Mouse (Mus musculus): ENCODE data around the gene Aqr. TPM values are rescaled to one million over a fixed set of nuclear protein-coding genes. Genes with fewer than 3 reads are reported as not detected.

Gene Aqr
- total RNA-seq, 2 experiments from 2014 or later = 30.8 to 34.6 TPM

DNA sequence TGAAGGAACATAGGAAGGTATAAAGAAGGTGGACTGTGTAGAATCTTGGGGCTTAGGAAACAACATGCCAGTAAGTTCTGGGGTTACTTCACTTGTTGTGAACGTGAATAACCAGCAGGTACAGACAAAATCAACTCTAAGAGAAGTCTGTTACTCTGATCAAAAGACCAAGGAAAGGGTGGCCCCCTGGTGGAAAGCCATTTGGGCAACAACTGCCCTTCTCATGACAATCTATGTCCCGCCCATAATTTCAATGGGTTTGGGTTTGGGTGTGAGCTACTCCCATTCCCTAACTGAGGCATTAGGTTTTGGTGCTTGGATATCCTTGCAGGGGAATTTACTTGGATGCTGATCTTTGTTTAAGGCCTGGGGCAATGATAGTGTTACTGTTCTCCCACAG is 122.8 kb downstream of the Aqr start:
- no peak for DNase-seq

GRCm38 (mm10) chr2:114060071-114060591 is 126.7 kb downstream of the Aqr start:
- no peak for DNase-seq

- no peak for DNase-seq
Measured at GRCm38 (mm10) chr2:114059608-114060007, 127.2 kb downstream of the Aqr start.

DNA sequence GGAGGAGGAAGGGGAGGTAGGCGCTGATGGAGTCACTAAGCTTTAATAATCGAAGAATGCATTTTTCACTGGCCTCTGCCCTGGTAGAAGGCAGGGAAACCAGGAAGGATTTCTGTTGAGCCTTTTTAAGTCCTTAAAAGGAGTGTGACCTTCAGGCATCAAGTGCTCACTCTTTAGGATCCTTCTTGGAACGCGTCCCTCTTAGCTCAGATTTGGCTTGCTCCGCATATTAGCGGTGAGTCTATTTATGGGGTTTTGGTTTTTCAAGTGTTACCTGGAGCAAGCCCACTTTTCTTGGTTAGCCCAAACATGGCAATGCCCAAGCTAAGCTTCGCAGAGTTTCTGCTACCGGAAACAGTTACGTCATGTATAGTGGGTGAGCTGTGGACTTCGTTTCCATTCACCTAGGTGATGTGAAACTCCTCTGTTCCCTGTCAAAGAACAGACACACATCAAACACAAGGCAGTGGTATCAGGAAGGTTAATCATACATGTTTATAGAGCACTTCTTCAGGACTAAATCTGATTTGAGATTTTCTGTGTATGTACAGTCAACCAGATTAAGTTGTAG is 128.5 kb downstream of the Aqr start:
- peak; percentile 34 for DNase-seq

GRCm38 (mm10) chr2:114057303-114057853 is 129.4 kb downstream of the Aqr start:
- peak; percentile 89 for DNase-seq

GRCm38 (mm10) chr2:114054129-114054528 is 132.7 kb downstream of the Aqr start:
- DNase-seq = no peak

- peak; percentile 4 for DNase-seq
Measured at GRCm38 (mm10) chr2:114052696-114053598, 133.9 kb downstream of the Aqr start, which contains the start of gene Actc1. Gene Actc1 (minus strand): TSS chr2:114053548.

- DNase-seq = no peak
Measured at GRCm38 (mm10) chr2:114051871-114052241, 135.0 kb downstream of the Aqr start.

Small RNA genes lying within 50 kb of the gene (microRNA-seq; reads per million reads assigned to microRNA genes)
- gene Mir7002 = 1.8 reads per million

Other genes with a start within 250 kb of the Aqr start
- 1 to 10 TPM; 9.5 to 9.9 TPM for gene Gjd2, start 173.4 kb downstream of the Aqr start, total RNA-seq (2021)
- 10 to 100 TPM in 1 of 2 experiments, 1 to 10 TPM in 1; 8.2 to 14.9 TPM for gene Actc1, start 133.5 kb downstream of the Aqr start, total RNA-seq (2021)
- gene Zfp770, start 14.4 kb upstream of the Aqr start, total RNA-seq (2021) = 10 to 100 TPM; 11.2 to 13.9 TPM

All from adrenal gland, postnatal 10 days (tissue).